Mouse (Mus musculus) MN1 (cell line): ENCODE measurements around the gene 1700020L24Rik.

ENCODE experiments used
- DNase-seq: peaks from one replicate; pipeline ENCODE4 v3.0.0-alpha.2; 2016; ENCODE audit warnings: low spot score

Gene 1700020L24Rik

GRCm38 (mm10) chr11:83441235-83441634 is 3.8 kb downstream of the 1700020L24Rik start:
- peak; percentile 43 for DNase-seq

GRCm38 (mm10) chr11:83442596-83443267 is 5.3 kb downstream of the 1700020L24Rik start:
- peak; percentile 79 for DNase-seq

GRCm38 (mm10) chr11:83443824-83444223 is 6.3 kb downstream of the 1700020L24Rik start:
- no peak for DNase-seq

- no peak for DNase-seq
These were observed 7.5 kb downstream of the 1700020L24Rik start for GRCm38 (mm10) chr11:83445001-83445400.

- DNase-seq: peak; percentile 36
These were observed 10.1 kb downstream of the 1700020L24Rik start for GRCm38 (mm10) chr11:83447612-83448011.

GRCm38 (mm10) chr11:83448021-83448926 is 10.8 kb downstream of the 1700020L24Rik start:
- peak; percentile 24 for DNase-seq

- DNase-seq: no peak
These were observed 11.4 kb downstream of the 1700020L24Rik start for GRCm38 (mm10) chr11:83448927-83449236.

- DNase-seq: no peak
These were observed 11.8 kb downstream of the 1700020L24Rik start for GRCm38 (mm10) chr11:83449298-83449697.

- DNase-seq: no peak
These were observed 13.1 kb downstream of the 1700020L24Rik start for GRCm38 (mm10) chr11:83450550-83450949.

- no peak for DNase-seq
These were observed 13.8 kb downstream of the 1700020L24Rik start for GRCm38 (mm10) chr11:83451281-83451680.

- no peak for DNase-seq
These were observed 17.1 kb downstream of the 1700020L24Rik start for GRCm38 (mm10) chr11:83454548-83454947.

- no peak for DNase-seq
These were observed 18.1 kb downstream of the 1700020L24Rik start for GRCm38 (mm10) chr11:83455608-83456007.

GRCm38 (mm10) chr11:83457257-83457656 is 19.8 kb downstream of the 1700020L24Rik start:
- no peak for DNase-seq

- peak; percentile 68 for DNase-seq
These were observed 20.6 kb downstream of the 1700020L24Rik start for GRCm38 (mm10) chr11:83457912-83458601.

- DNase-seq: no peak
These were observed 24.1 kb downstream of the 1700020L24Rik start for GRCm38 (mm10) chr11:83461462-83462027.

GRCm38 (mm10) chr11:83462711-83463244 is 25.3 kb downstream of the 1700020L24Rik start, which contains the start of gene Mmp28:
Gene Mmp28, minus strand, starts transcription at chr11:83463071.
- DNase-seq: peak; percentile 70

- DNase-seq: peak; percentile 73
These were observed 28.5 kb downstream of the 1700020L24Rik start for GRCm38 (mm10) chr11:83465976-83466375.

GRCm38 (mm10) chr11:83467120-83467652 is 29.7 kb downstream of the 1700020L24Rik start:
- DNase-seq: peak; percentile 91

GRCm38 (mm10) chr11:83468765-83469164 is 31.3 kb downstream of the 1700020L24Rik start:
- DNase-seq: no peak

GRCm38 (mm10) chr11:83471766-83472165 is 34.3 kb downstream of the 1700020L24Rik start:
- no peak for DNase-seq
